Mouse (Mus musculus) megakaryocyte, adult 5-6 weeks (primary cell): ENCODE data around the gene Chn2. TPM values are rescaled to one million over a fixed set of nuclear protein-coding genes. Genes with fewer than 3 reads are reported as not detected.

Experiments
- ATAC-seq: 2 replicates; pipeline ENCODE4 v1.8.0; 2016; ENCODE audit warnings: mild to moderate bottlenecking, inconsistent platforms; ENCODE audit not compliant: poor library complexity, severe bottlenecking
- total RNA-seq, 2 experiments: library from RNA; stranded (forward) in 1 of 2; stranded (reverse) in 1 of 2; fragments of 153-499, 151-499 nt in 1 of 2; fragments of 221-1000, 200-1000 nt in 1 of 2; gene quantifications; 2 replicates each; pipeline versions ENCODE4 v1.2.3 to v1.2.4; 2015 to 2017

Chn2 gene
- total RNA-seq, 2 experiments from 2014 or later: 21.0 to 21.5 TPM

- ATAC-seq: peak; percentile 64
Observed at GRCm38 (mm10) chr6:54116299-54116698, 76.9 kb downstream of the Chn2 start.

GRCm38 (mm10) chr6:54117001-54117591 is 77.7 kb downstream of the Chn2 start:
- ATAC-seq: peak; percentile 80

- ATAC-seq: no peak
Observed at GRCm38 (mm10) chr6:54118395-54118794, 79.0 kb downstream of the Chn2 start.

GRCm38 (mm10) chr6:54118897-54119296 is 79.5 kb downstream of the Chn2 start:
- no peak for ATAC-seq

- ATAC-seq: no peak
Observed at GRCm38 (mm10) chr6:54119461-54119860, 80.1 kb downstream of the Chn2 start.

- ATAC-seq: no peak
Observed at GRCm38 (mm10) chr6:54119885-54120666, 80.7 kb downstream of the Chn2 start.

GRCm38 (mm10) chr6:54120889-54121288 is 81.5 kb downstream of the Chn2 start:
- ATAC-seq: no peak

GRCm38 (mm10) chr6:54124519-54124918 is 85.2 kb downstream of the Chn2 start:
- ATAC-seq: no peak

GRCm38 (mm10) chr6:54125536-54125935 is 86.2 kb downstream of the Chn2 start:
- peak; percentile 17; the same call in 1 of the 2 replicates for ATAC-seq

GRCm38 (mm10) chr6:54126225-54126992 is 87.1 kb downstream of the Chn2 start:
- ATAC-seq: peak; percentile 42; the same call in 1 of the 2 replicates

- ATAC-seq: peak; percentile 76
Observed at GRCm38 (mm10) chr6:54126993-54127697, 87.8 kb downstream of the Chn2 start.

- no peak for ATAC-seq
Observed at GRCm38 (mm10) chr6:54128702-54129101, 89.3 kb downstream of the Chn2 start.

- no peak for ATAC-seq
Observed at GRCm38 (mm10) chr6:54129570-54129969, 90.2 kb downstream of the Chn2 start.

- ATAC-seq: no peak
Observed at GRCm38 (mm10) chr6:54130881-54131280, 91.5 kb downstream of the Chn2 start.

GRCm38 (mm10) chr6:54132576-54132975 is 93.2 kb downstream of the Chn2 start:
- 0 out of 2 replicates have a peak, but pooled peaks have one; percentile 40 for ATAC-seq

GRCm38 (mm10) chr6:54133231-54133630 is 93.9 kb downstream of the Chn2 start:
- no peak for ATAC-seq

GRCm38 (mm10) chr6:54138157-54138556 is 98.8 kb downstream of the Chn2 start:
- ATAC-seq: no peak

- ATAC-seq: no peak
Observed at GRCm38 (mm10) chr6:54140488-54140887, 101.1 kb downstream of the Chn2 start.

GRCm38 (mm10) chr6:54141165-54141564 is 101.8 kb downstream of the Chn2 start:
- no peak for ATAC-seq

GRCm38 (mm10) chr6:54142848-54143651 is 103.7 kb downstream of the Chn2 start:
- ATAC-seq: peak; percentile 93
